Mouse (Mus musculus) embryonic facial prominence, embryonic 11.5 days (tissue): Measurements from ENCODE around the gene Sema6d. TPM values are rescaled to one million over a fixed set of nuclear protein-coding genes. Genes with fewer than 3 reads are reported as not detected.

Experiments used
- ATAC-seq: fragments of 200-750 bp; cut with Nextera tagmentation; replicated peaks from 2 replicates; pipeline ENCODE4 v1.8.0; 2017; ENCODE audit warnings: low read depth; ENCODE audit not compliant: insufficient number of reproducible peaks, low FRiP score, low TSS enrichment
- DNase-seq: peaks from one replicate; pipeline ENCODE4 v3.0.0-alpha.2; 2015; ENCODE audit warnings: low spot score
- H3K27ac ChIP-seq: fragments of 300-500 bp; sonication (generic); replicated peaks from 2 replicates; pipeline ENCODE4 v1.5.1; 2014; ENCODE audit warnings: mild to moderate bottlenecking, low read depth, low read length, control low read depth
- H3K27me3 ChIP-seq: fragments of 300-500 bp; sonication (generic); 2 replicates; pipeline ENCODE4 v1.6.1; 2014; ENCODE audit warnings: mild to moderate bottlenecking, low read length, moderate library complexity, mixed read lengths; ENCODE audit not compliant: control insufficient read depth, insufficient read depth
- H3K36me3 ChIP-seq: fragments of 300-500 bp; sonication (generic); replicated peaks from 2 replicates; pipeline ENCODE4 v1.6.1; 2014; ENCODE audit warnings: low read depth, mild to moderate bottlenecking, low read length, moderate library complexity, mixed read lengths; ENCODE audit not compliant: control insufficient read depth, insufficient read depth
- H3K4me1 ChIP-seq: fragments of 300-500 bp; sonication (generic); 2 replicates; pipeline ENCODE4 v1.6.1; 2014; ENCODE audit warnings: low read length, mixed read lengths; ENCODE audit not compliant: control insufficient read depth, insufficient read depth
- H3K4me2 ChIP-seq: fragments of 300-500 bp; sonication (generic); 2 replicates; pipeline ENCODE4 v1.6.1; 2014; ENCODE audit warnings: low read depth, mild to moderate bottlenecking, control low read depth, low read length, moderate library complexity
- H3K4me3 ChIP-seq: fragments of 300-500 bp; sonication (generic); 2 replicates; pipeline ENCODE4 v1.5.1; 2014; ENCODE audit warnings: low read depth, low read length, control low read depth
- H3K9ac ChIP-seq: fragments of 300-500 bp; sonication (generic); replicated peaks from 2 replicates; pipeline ENCODE4 v1.6.1; 2014; ENCODE audit warnings: mild to moderate bottlenecking, control low read depth, low read length
- H3K9me3 ChIP-seq: fragments of 300-500 bp; sonication (generic); replicated peaks from 2 replicates; pipeline ENCODE4 v1.6.1; 2016; ENCODE audit warnings: mild to moderate bottlenecking, low read length, inconsistent platforms, mixed read lengths; ENCODE audit not compliant: control insufficient read depth
- WGBS: fragments of 180-500 bp; shearing (Covaris S2); extraction: QIAGEN DNeasy Blood & Tissue Kit; methylation state at CpG from one replicate; pipeline ENCODE4 v1.1.7; 2014; 5-methylcytosine and 5-hydroxymethylcytosine counted together
- polyA plus RNA-seq: library from polyadenylated mRNA; unstranded; fragments of >200 nt; fragmentation: Nextera tagmentation; extraction: Ambion mirVana; gene quantifications from 2 replicates; pipeline ENCODE4 v1.2.1, GENCODE M21; 2014

Sema6d gene
- polyA plus RNA-seq, 1 experiment from 2014 or later = 10.5 TPM

- Histone ChIP-seq H3K4me3 (no peak overlapping the region), H3K4me1 (no peaks in the 10 kb centered on the region), H3K27me3 (no peaks in the 10 kb centered on the region), H3K4me2 (no peak overlapping the region), H3K9me3 (no peaks in the 10 kb centered on the region), H3K27ac (no peak overlapping the region), H3K9ac (no peak overlapping the region), H3K36me3 (no peaks in the 10 kb centered on the region)
- ATAC-seq (no peak), DNase-seq (no peak)
- 88% methylated on average over 1 of the region's 1 CpGs for WGBS
Measured at GRCm38 (mm10) chr2:124385722-124386121, 296.0 kb downstream of the Sema6d start.

- Histone ChIP-seq H3K9ac (no peak overlapping the region), H3K9me3 (no peaks in the 10 kb centered on the region), H3K4me3 (no peak overlapping the region), H3K4me1 (no peaks in the 10 kb centered on the region), H3K27me3 (no peaks in the 10 kb centered on the region), H3K4me2 (no peak overlapping the region), H3K27ac (no peak overlapping the region), H3K36me3 (no peaks in the 10 kb centered on the region)
- peak; percentile 37 for DNase-seq
- no peak for ATAC-seq
- WGBS = 81% methylated on average over 1 of the region's 1 CpGs
Measured at GRCm38 (mm10) chr2:124388269-124388668, 298.5 kb downstream of the Sema6d start.

- WGBS = 87% methylated on average over 4 of the region's 4 CpGs
- no peak overlapping the region for H3K4me2 ChIP-seq
- ATAC-seq (no peak), DNase-seq (no peak)
- H3K36me3 ChIP-seq = no peaks in the 10 kb centered on the region
- H3K27ac ChIP-seq = no peak overlapping the region
- no peaks in the 10 kb centered on the region for H3K4me1 ChIP-seq
- H3K9me3 ChIP-seq = no peaks in the 10 kb centered on the region
- no peaks in the 10 kb centered on the region for H3K27me3 ChIP-seq
- no peak overlapping the region for H3K4me3 ChIP-seq
- H3K9ac ChIP-seq = no peak overlapping the region
Measured at GRCm38 (mm10) chr2:124396733-124397132, 307.0 kb downstream of the Sema6d start.

GRCm38 (mm10) chr2:124397304-124397703 lies 307.5 kb downstream of the Sema6d start:
- H3K4me2 ChIP-seq = no peak overlapping the region
- no peaks in the 10 kb centered on the region for H3K27me3 ChIP-seq
- H3K36me3 ChIP-seq = no peaks in the 10 kb centered on the region
- H3K4me1 ChIP-seq = no peaks in the 10 kb centered on the region
- DNase-seq = no peak
- 93% methylated on average over 5 of the region's 5 CpGs for WGBS
- no peaks in the 10 kb centered on the region for H3K9me3 ChIP-seq
- H3K27ac ChIP-seq = no peak overlapping the region
- no peak for ATAC-seq
- H3K4me3 ChIP-seq = no peak overlapping the region
- H3K9ac ChIP-seq = no peak overlapping the region

GRCm38 (mm10) chr2:124399611-124400010 lies 309.8 kb downstream of the Sema6d start:
- Histone ChIP-seq H3K9me3 (no peaks in the 10 kb centered on the region), H3K4me2 (no peak overlapping the region), H3K9ac (no peak overlapping the region), H3K27ac (no peak overlapping the region), H3K4me3 (no peak overlapping the region), H3K36me3 (no peaks in the 10 kb centered on the region), H3K27me3 (no peaks in the 10 kb centered on the region), H3K4me1 (no peaks in the 10 kb centered on the region)
- no peak for DNase-seq
- no peak for ATAC-seq
- WGBS = 97% methylated on average over 2 of the region's 2 CpGs

- 64% methylated on average over 6 of the region's 6 CpGs for WGBS
- Histone ChIP-seq H3K9me3 (no peaks in the 10 kb centered on the region), H3K27me3 (no peaks in the 10 kb centered on the region), H3K36me3 (no peaks in the 10 kb centered on the region), H3K4me1 (no peaks in the 10 kb centered on the region), H3K9ac (no peak overlapping the region), H3K4me2 (no peak overlapping the region), H3K4me3 (no peak overlapping the region), H3K27ac (no peak overlapping the region)
- ATAC-seq (no peak), DNase-seq (no peak)
Measured at GRCm38 (mm10) chr2:124401727-124402380, 312.1 kb downstream of the Sema6d start.

- no peak for ATAC-seq
- Histone ChIP-seq H3K4me2 (no peak overlapping the region), H3K4me3 (no peak overlapping the region), H3K27me3 (no peaks in the 10 kb centered on the region), H3K9me3 (no peaks in the 10 kb centered on the region), H3K36me3 (no peaks in the 10 kb centered on the region), H3K27ac (no peak overlapping the region), H3K4me1 (no peaks in the 10 kb centered on the region), H3K9ac (no peak overlapping the region)
- 66% methylated on average over 8 of the region's 8 CpGs for WGBS
- no peak for DNase-seq
Measured at GRCm38 (mm10) chr2:124403571-124403970, 313.8 kb downstream of the Sema6d start.

- WGBS = 46% methylated on average over 6 of the region's 6 CpGs
- H3K4me3 ChIP-seq = no peak overlapping the region
- no peak overlapping the region for H3K4me2 ChIP-seq
- no peak overlapping the region for H3K9ac ChIP-seq
- no peaks in the 10 kb centered on the region for H3K9me3 ChIP-seq
- DNase-seq = peak; percentile 12
- H3K4me1 ChIP-seq = no peaks in the 10 kb centered on the region
- H3K27me3 ChIP-seq = no peaks in the 10 kb centered on the region
- no peak for ATAC-seq
- H3K36me3 ChIP-seq = no peaks in the 10 kb centered on the region
- H3K27ac ChIP-seq = no peak overlapping the region
Measured at GRCm38 (mm10) chr2:124403981-124404380, 314.2 kb downstream of the Sema6d start.
